Mouse (Mus musculus): ENCODE results near the gene Nmrk2. TPM values are rescaled to one million over a fixed set of nuclear protein-coding genes. Genes with fewer than 3 reads are reported as not detected.
"Not testable (repeated sequence)": the region's sequence is repeated elsewhere in the genome, so short reads cannot be mapped to it uniquely, and the experiment has no call there.

Nmrk2 gene
- polyA plus RNA-seq, 1 experiment from 2014 or later, result 0.22 TPM

- 0 out of 2 replicates have a peak, but pooled peaks have one; percentile 14 for ATAC-seq (replicated peaks; ENCODE audit: low FRiP score, low TSS enrichment, low read depth)
- H3K4me2 ChIP-seq (ENCODE audit: low read length), result peak overlapping the region; percentile 65
- DNase-seq (ENCODE audit: low spot score), result no peak
Observed at GRCm38 (mm10) chr10:81184765-81185164, 17.1 kb downstream of the Nmrk2 start.

GRCm38 (mm10) chr10:81183805-81184204 is 18.0 kb downstream of the Nmrk2 start, which contains the start of gene 4930442H23Rik:
4930442H23Rik (minus strand) TSS chr10:81183849.
- peak within 1 kb of the TSS; percentile 64 for H3K4me3 ChIP-seq (ENCODE audit: low read depth, low read length)
- H3K27me3 ChIP-seq (replicated peaks; ENCODE audit: control insufficient read depth, insufficient read depth, low read length), result no peaks in the 10 kb centered on the region
- H3K4me2 ChIP-seq (ENCODE audit: low read length), result peak within 1 kb of the TSS; percentile 65
- DNase-seq (ENCODE audit: low spot score) (no peak), ATAC-seq (replicated peaks; ENCODE audit: low FRiP score, low TSS enrichment, low read depth) (no peak)
- peaks cover 68% of the 10 kb centered on the region for H3K36me3 ChIP-seq (ENCODE audit: control insufficient read depth, insufficient read depth, low read length)
- H3K9me3 ChIP-seq (ENCODE audit: control insufficient read depth, low read length), result no peaks in the 10 kb centered on the region
- H3K9ac ChIP-seq (ENCODE audit: low read length), result peak within 1 kb of the TSS; percentile 72
- H3K4me1 ChIP-seq (replicated peaks; ENCODE audit: control insufficient read depth, insufficient read depth, low read length), result peaks cover 17% of the 10 kb centered on the region
- WGBS, result 84% methylated on average over 5 of the region's 5 CpGs
- peak within 1 kb of the TSS; percentile 90 for H3K27ac ChIP-seq (ENCODE audit: low read depth)

More at GRCm38 (mm10) chr10:81184765-81185164, 17.1 kb downstream of the Nmrk2 start:
- Histone ChIP-seq H3K9me3 (ENCODE audit: control insufficient read depth, low read length) (no peaks in the 10 kb centered on the region), H3K36me3 (ENCODE audit: control insufficient read depth, insufficient read depth, low read length) (peaks cover 59% of the 10 kb centered on the region), H3K4me3 (ENCODE audit: low read depth, low read length) (no peak overlapping the region), H3K27me3 (replicated peaks; ENCODE audit: control insufficient read depth, insufficient read depth, low read length) (no peaks in the 10 kb centered on the region), H3K4me1 (replicated peaks; ENCODE audit: control insufficient read depth, insufficient read depth, low read length) (peaks cover 17% of the 10 kb centered on the region), H3K27ac (ENCODE audit: low read depth) (peak overlapping the region; percentile 90), H3K9ac (ENCODE audit: low read length) (peak overlapping the region; percentile 20; the same call in 1 of the 2 replicates)
- 4% methylated on average over 4 of the region's 4 CpGs for WGBS

GRCm38 (mm10) chr10:81182336-81183333 is 19.2 kb downstream of the Nmrk2 start, which contains the start of gene Dapk3:
Dapk3 (plus strand) TSS chr10:81183005.
- peaks cover 72% of the 10 kb centered on the region for H3K36me3 ChIP-seq (ENCODE audit: control insufficient read depth, insufficient read depth, low read length)
- H3K4me2 ChIP-seq (ENCODE audit: low read length), result peak within 1 kb of the TSS; percentile 65
- H3K27ac ChIP-seq (ENCODE audit: low read depth), result peak within 1 kb of the TSS; percentile 90
- no peaks in the 10 kb centered on the region for H3K9me3 ChIP-seq (ENCODE audit: control insufficient read depth, low read length)
- H3K4me1 ChIP-seq (replicated peaks; ENCODE audit: control insufficient read depth, insufficient read depth, low read length), result peaks cover 27% of the 10 kb centered on the region
- ATAC-seq (replicated peaks; ENCODE audit: low FRiP score, low TSS enrichment, low read depth) (peak; percentile 89), DNase-seq (ENCODE audit: low spot score) (peak; percentile 96)
- peak within 1 kb of the TSS; percentile 72 for H3K9ac ChIP-seq (ENCODE audit: low read length)
- no peaks in the 10 kb centered on the region for H3K27me3 ChIP-seq (replicated peaks; ENCODE audit: control insufficient read depth, insufficient read depth, low read length)
- H3K4me3 ChIP-seq (ENCODE audit: low read depth, low read length), result peak within 1 kb of the TSS; percentile 64
- 5% methylated on average over 53 of the region's 53 CpGs for WGBS

GRCm38 (mm10) chr10:81181860-81182259 is 20.0 kb downstream of the Nmrk2 start:
- H3K4me3 ChIP-seq (ENCODE audit: low read depth, low read length); H3K27me3 ChIP-seq (replicated peaks; ENCODE audit: control insufficient read depth, insufficient read depth, low read length); H3K4me2 ChIP-seq (ENCODE audit: low read length); H3K9me3 ChIP-seq (ENCODE audit: control insufficient read depth, low read length); H3K9ac ChIP-seq (ENCODE audit: low read length); DNase-seq (ENCODE audit: low spot score); ATAC-seq (replicated peaks; ENCODE audit: low FRiP score, low TSS enrichment, low read depth): not testable (repeated sequence)
- 81% methylated on average over 12 of the region's 12 CpGs for WGBS
- peak overlapping the region; percentile 19; the same call in 1 of the 2 replicates for H3K27ac ChIP-seq (ENCODE audit: low read depth)
- H3K36me3 ChIP-seq (ENCODE audit: control insufficient read depth, insufficient read depth, low read length), result peaks cover 69% of the 10 kb centered on the region
- peaks cover 29% of the 10 kb centered on the region for H3K4me1 ChIP-seq (replicated peaks; ENCODE audit: control insufficient read depth, insufficient read depth, low read length)

GRCm38 (mm10) chr10:81180946-81181345 is 20.9 kb downstream of the Nmrk2 start:
- peaks cover 64% of the 10 kb centered on the region for H3K36me3 ChIP-seq (ENCODE audit: control insufficient read depth, insufficient read depth, low read length)
- DNase-seq (ENCODE audit: low spot score), result no peak
- no peaks in the 10 kb centered on the region for H3K27me3 ChIP-seq (replicated peaks; ENCODE audit: control insufficient read depth, insufficient read depth, low read length)
- no peak overlapping the region for H3K9ac ChIP-seq (ENCODE audit: low read length)
- no peak overlapping the region for H3K4me2 ChIP-seq (ENCODE audit: low read length)
- H3K4me3 ChIP-seq (ENCODE audit: low read depth, low read length), result no peak overlapping the region
- ATAC-seq (replicated peaks; ENCODE audit: low FRiP score, low TSS enrichment, low read depth), result no peak
- H3K4me1 ChIP-seq (replicated peaks; ENCODE audit: control insufficient read depth, insufficient read depth, low read length), result peaks cover 30% of the 10 kb centered on the region
- H3K9me3 ChIP-seq (ENCODE audit: control insufficient read depth, low read length), result no peaks in the 10 kb centered on the region
- 95% methylated on average over 13 of the region's 13 CpGs for WGBS
- H3K27ac ChIP-seq (ENCODE audit: low read depth), result no peak overlapping the region

GRCm38 (mm10) chr10:81179451-81180342 is 22.2 kb downstream of the Nmrk2 start:
- no peak overlapping the region for H3K9ac ChIP-seq (ENCODE audit: low read length)
- no peak for ATAC-seq (replicated peaks; ENCODE audit: low FRiP score, low TSS enrichment, low read depth)
- H3K27me3 ChIP-seq (replicated peaks; ENCODE audit: control insufficient read depth, insufficient read depth, low read length), result no peaks in the 10 kb centered on the region
- no peak overlapping the region for H3K4me2 ChIP-seq (ENCODE audit: low read length)
- no peak overlapping the region for H3K4me3 ChIP-seq (ENCODE audit: low read depth, low read length)
- no peak for DNase-seq (ENCODE audit: low spot score)
- peaks cover 55% of the 10 kb centered on the region for H3K36me3 ChIP-seq (ENCODE audit: control insufficient read depth, insufficient read depth, low read length)
- H3K9me3 ChIP-seq (ENCODE audit: control insufficient read depth, low read length), result no peaks in the 10 kb centered on the region
- no peak overlapping the region for H3K27ac ChIP-seq (ENCODE audit: low read depth)
- WGBS, result 90% methylated on average over 32 of the region's 32 CpGs
- H3K4me1 ChIP-seq (replicated peaks; ENCODE audit: control insufficient read depth, insufficient read depth, low read length), result peaks cover 29% of the 10 kb centered on the region

- no peak overlapping the region for H3K4me3 ChIP-seq (ENCODE audit: low read depth, low read length)
- no peak for ATAC-seq (replicated peaks; ENCODE audit: low FRiP score, low TSS enrichment, low read depth)
- H3K9me3 ChIP-seq (ENCODE audit: control insufficient read depth, low read length), result no peaks in the 10 kb centered on the region
- WGBS, result 91% methylated on average over 11 of the region's 11 CpGs
- no peak overlapping the region for H3K4me2 ChIP-seq (ENCODE audit: low read length)
- H3K9ac ChIP-seq (ENCODE audit: low read length), result no peak overlapping the region
- H3K27me3 ChIP-seq (replicated peaks; ENCODE audit: control insufficient read depth, insufficient read depth, low read length), result no peaks in the 10 kb centered on the region
- no peak overlapping the region for H3K27ac ChIP-seq (ENCODE audit: low read depth)
- H3K4me1 ChIP-seq (replicated peaks; ENCODE audit: control insufficient read depth, insufficient read depth, low read length), result peaks cover 30% of the 10 kb centered on the region
- peaks cover 53% of the 10 kb centered on the region for H3K36me3 ChIP-seq (ENCODE audit: control insufficient read depth, insufficient read depth, low read length)
- no peak for DNase-seq (ENCODE audit: low spot score)
Observed at GRCm38 (mm10) chr10:81178927-81179326, 22.9 kb downstream of the Nmrk2 start.

Measured in intestine, embryonic 14.5 days (tissue).